Mouse (Mus musculus) monocyte, adult 2 months (primary cell): ENCODE results near the gene Gm21748.
"Not testable (repeated sequence)": the region's sequence is repeated elsewhere in the genome, so short reads cannot be mapped to it uniquely, and the experiment has no call there.

Experiments
- DNase-seq, 2 experiments: peaks; one replicate each; pipeline ENCODE4 v3.0.0; 2022; ENCODE audit warnings: low spot score in 2 of 2, low read depth in 1 of 2

Gm21748 gene

GRCm38 (mm10) chrY:90839077-90839476 is at the start of gene Gm21748:
Gm21748 (minus strand) TSS chrY:90839177.
- not testable (repeated sequence) for DNase-seq
